Mouse (Mus musculus) bone marrow, adult 2 months (tissue): ENCODE measurements around the gene Ncor1.
"Not testable (repeated sequence)": the region's sequence is repeated elsewhere in the genome, so short reads cannot be mapped to it uniquely, and the experiment has no call there.

Experiments used
- CTCF ChIP-seq: fragments of 200-500 bp; IDR thresholded peaks from 2 replicates; pipeline ENCODE4 v1.5.1; 2011; ENCODE audit warnings: low read length, control low read depth; ENCODE audit not compliant: control insufficient read depth, insufficient read depth
- POLR2A ChIP-seq: fragments of 200-500 bp; IDR thresholded peaks from 2 replicates; pipeline ENCODE4 v1.6.1; 2011; ENCODE audit warnings: low read depth, mild to moderate bottlenecking, control low read depth, low read length, borderline replicate concordance; ENCODE audit not compliant: control insufficient read depth

GRCm38 (mm10) chr11:62377202-62377851 is 81.0 kb downstream of the Ncor1 start:
- not testable (repeated sequence) for TF ChIP-seq CTCF, POLR2A
